ENCODE assay signal across 7 mouse cellular contexts in genomic region chr11:118443201-118443970, GRCm38 (mm10). TPM values are rescaled to one million over a fixed set of nuclear protein-coding genes. Genes with fewer than 3 reads are reported as not detected.
DNase-seq lines count a peak whose midpoint lies in the region; ATAC-seq lines count a peak whose summit lies in the region.

No protein-coding gene starts in this region.

- H3K4me3 ChIP-seq in intestine, embryonic 16.5 days (ENCODE audit: low read length) = no peak overlapping the region

- DNase-seq in ovary, postnatal 10 days (ENCODE audit: low spot score) = peak; percentile 69
- DNase-seq in ovary, adult 18-20 months (ENCODE audit: low spot score) = no peak
- peak; percentile 62 for DNase-seq in adrenal gland, adult 2 months
- DNase-seq in lung, adult 18-20 months = peak; percentile 63 to 68
- peak; percentile 81 for DNase-seq in right cerebral cortex, postnatal 14 days

- no peak overlapping the region for H3K9ac ChIP-seq in intestine, embryonic 16.5 days (ENCODE audit: low read depth, low read length)

- H3K27me3 ChIP-seq in intestine, embryonic 16.5 days (replicated peaks; ENCODE audit: control insufficient read depth, insufficient read depth, low read length) = no peaks in the 10 kb centered on the region

- no peaks in the 10 kb centered on the region for H3K9me3 ChIP-seq in intestine, embryonic 16.5 days (ENCODE audit: control insufficient read depth, low read length)

- peaks cover 8% of the 10 kb centered on the region for H3K4me1 ChIP-seq in intestine, embryonic 16.5 days (ENCODE audit: control insufficient read depth, insufficient read depth, low read length)

- H3K36me3 ChIP-seq in intestine, embryonic 16.5 days (ENCODE audit: control insufficient read depth, insufficient read depth, low read length) = no peaks in the 10 kb centered on the region

- 34% methylated on average over 11 of the region's 11 CpGs for WGBS in intestine, embryonic 16.5 days

- H3K4me2 ChIP-seq in intestine, embryonic 16.5 days (ENCODE audit: low read depth, low read length) = no peak overlapping the region

- H3K27ac ChIP-seq in intestine, embryonic 16.5 days (ENCODE audit: low read length) = no peak overlapping the region

- ATAC-seq in erythroblast, adult 5-6 weeks (replicated peaks; ENCODE audit: low FRiP score, poor library complexity, severe bottlenecking) = 0 out of 2 replicates have a peak, but pooled peaks have one; percentile 39
- ATAC-seq in intestine, embryonic 16.5 days = peak; percentile 50; the same call in 1 of the 2 replicates

RNA-seq across cellular contexts. Expression of gene C1qtnf1, which starts 15.4 kb away (rescaled TPM):
- total RNA-seq in adrenal gland, adult 2 months (2021) = 10 to 100 TPM; 14.8 to 24.8 TPM
- 14.6 and 17.9 TPM in 2 replicates for polyA plus RNA-seq in adrenal gland, adult 2 months (2012; rRNA removed)
- total RNA-seq in erythroblast, adult 5-6 weeks (2015; ENCODE audit: low replicate concordance) = not detected in 2 replicates
- not detected in 2 replicates for total RNA-seq in erythroblast, adult 5-6 weeks (2017; ENCODE audit: low replicate concordance)
- 7.1 and 7.3 TPM in 2 replicates for polyA plus RNA-seq in intestine, embryonic 16.5 days (2015; fragmentation: Nextera tagmentation; extraction: Ambion mirVana)

RNA-seq across cellular contexts. Expression of gene Cant1, which starts 24.5 kb away (rescaled TPM):
- 10 to 100 TPM; 28.8 to 35.6 TPM for total RNA-seq in adrenal gland, adult 2 months (2021)
- 59.5 and 66.8 TPM in 2 replicates for polyA plus RNA-seq in adrenal gland, adult 2 months (2012; rRNA removed)
- 3.8 and 10.0 TPM in 2 replicates for total RNA-seq in erythroblast, adult 5-6 weeks (2015; ENCODE audit: low replicate concordance)
- total RNA-seq in erythroblast, adult 5-6 weeks (2017; ENCODE audit: low replicate concordance) = 4.0 and 6.0 TPM in 2 replicates
- polyA plus RNA-seq in intestine, embryonic 16.5 days (2015; fragmentation: Nextera tagmentation; extraction: Ambion mirVana) = 38.7 and 44.1 TPM in 2 replicates

RNA-seq across cellular contexts. Expression of gene Engase, which starts 33.2 kb away (rescaled TPM):
- 10 to 100 TPM; 10.1 to 17.1 TPM for total RNA-seq in adrenal gland, adult 2 months (2021)
- polyA plus RNA-seq in adrenal gland, adult 2 months (2012; rRNA removed) = 26.4 and 40.6 TPM in 2 replicates
- 0.63 and 2.1 TPM in 2 replicates for total RNA-seq in erythroblast, adult 5-6 weeks (2015; ENCODE audit: low replicate concordance)
- total RNA-seq in erythroblast, adult 5-6 weeks (2017; ENCODE audit: low replicate concordance) = 0.84 and 0.85 TPM in 2 replicates
- polyA plus RNA-seq in intestine, embryonic 16.5 days (2015; fragmentation: Nextera tagmentation; extraction: Ambion mirVana) = 13.5 and 17.8 TPM in 2 replicates

RNA-seq across cellular contexts. Expression of gene Lgals3bp, which starts 41.5 kb away (rescaled TPM):
- 100 to 1,000 TPM in 1 of 2 experiments, 10 to 100 TPM in 1; 92.7 to 160 TPM for total RNA-seq in adrenal gland, adult 2 months (2021)
- 336 and 430 TPM in 2 replicates for polyA plus RNA-seq in adrenal gland, adult 2 months (2012; rRNA removed)
- 54.5 and 58.0 TPM in 2 replicates for total RNA-seq in erythroblast, adult 5-6 weeks (2015; ENCODE audit: low replicate concordance)
- 7.7 and 18.0 TPM in 2 replicates for total RNA-seq in erythroblast, adult 5-6 weeks (2017; ENCODE audit: low replicate concordance)
- polyA plus RNA-seq in intestine, embryonic 16.5 days (2015; fragmentation: Nextera tagmentation; extraction: Ambion mirVana) = 226 and 234 TPM in 2 replicates

Comparison
In these comparisons a context has a peak if more than half of its experiments do, and no peak if none do; other contexts are left out.
1. RNA of gene C1qtnf1, which starts 15.4 kb away (total RNA-seq): 14.8 to 24.8 TPM in adrenal gland, adult 2 months; not detected in erythroblast, adult 5-6 weeks; every median in the first group is over 10 times any median in the second.